Mouse (Mus musculus): ENCODE data around the gene Rsu1.

GRCm38 (mm10) chr2:13134890-13135289 lies 136.3 kb downstream of the Rsu1 start:
- TF ChIP-seq TAL1 (IDR thresholded peaks at IDR 0.05; ENCODE audit: low read length) = no peak
- TF ChIP-seq GATA1 (IDR thresholded peaks at IDR 0.05; ENCODE audit: low read length) = no peak
